Mouse (Mus musculus) embryonic facial prominence, embryonic 11.5 days (tissue): ENCODE measurements at regions not wholly inside any gene's neighbourhood (a gene's known extent, or its start where the extent isn't known, plus 50 kb on each side); places are given as distances from the start of the nearest gene placed in this dataset.

Experiments used
- ATAC-seq: fragments of 200-750 bp; cut with Nextera tagmentation; replicated peaks from 2 replicates; pipeline ENCODE4 v1.8.0; 2017; ENCODE audit warnings: low read depth; ENCODE audit not compliant: insufficient number of reproducible peaks, low FRiP score, low TSS enrichment
- DNase-seq: peaks from one replicate; pipeline ENCODE4 v3.0.0-alpha.2; 2015; ENCODE audit warnings: low spot score
- H3K27ac ChIP-seq: fragments of 300-500 bp; sonication (generic); replicated peaks from 2 replicates; pipeline ENCODE4 v1.5.1; 2014; ENCODE audit warnings: mild to moderate bottlenecking, low read depth, low read length, control low read depth
- H3K27me3 ChIP-seq: fragments of 300-500 bp; sonication (generic); 2 replicates; pipeline ENCODE4 v1.6.1; 2014; ENCODE audit warnings: mild to moderate bottlenecking, low read length, moderate library complexity, mixed read lengths; ENCODE audit not compliant: control insufficient read depth, insufficient read depth
- H3K36me3 ChIP-seq: fragments of 300-500 bp; sonication (generic); replicated peaks from 2 replicates; pipeline ENCODE4 v1.6.1; 2014; ENCODE audit warnings: low read depth, mild to moderate bottlenecking, low read length, moderate library complexity, mixed read lengths; ENCODE audit not compliant: control insufficient read depth, insufficient read depth
- H3K4me1 ChIP-seq: fragments of 300-500 bp; sonication (generic); 2 replicates; pipeline ENCODE4 v1.6.1; 2014; ENCODE audit warnings: low read length, mixed read lengths; ENCODE audit not compliant: control insufficient read depth, insufficient read depth
- H3K4me2 ChIP-seq: fragments of 300-500 bp; sonication (generic); 2 replicates; pipeline ENCODE4 v1.6.1; 2014; ENCODE audit warnings: low read depth, mild to moderate bottlenecking, control low read depth, low read length, moderate library complexity
- H3K4me3 ChIP-seq: fragments of 300-500 bp; sonication (generic); 2 replicates; pipeline ENCODE4 v1.5.1; 2014; ENCODE audit warnings: low read depth, low read length, control low read depth
- H3K9ac ChIP-seq: fragments of 300-500 bp; sonication (generic); replicated peaks from 2 replicates; pipeline ENCODE4 v1.6.1; 2014; ENCODE audit warnings: mild to moderate bottlenecking, control low read depth, low read length
- H3K9me3 ChIP-seq: fragments of 300-500 bp; sonication (generic); replicated peaks from 2 replicates; pipeline ENCODE4 v1.6.1; 2016; ENCODE audit warnings: mild to moderate bottlenecking, low read length, inconsistent platforms, mixed read lengths; ENCODE audit not compliant: control insufficient read depth
- WGBS: fragments of 180-500 bp; shearing (Covaris S2); extraction: QIAGEN DNeasy Blood & Tissue Kit; methylation state at CpG from one replicate; pipeline ENCODE4 v1.1.7; 2014; 5-methylcytosine and 5-hydroxymethylcytosine counted together

- WGBS: 87% methylated on average over 10 of the region's 10 CpGs
- Histone ChIP-seq H3K9ac (no peak overlapping the region), H3K4me2 (no peak overlapping the region), H3K9me3 (no peaks in the 10 kb centered on the region), H3K4me3 (no peak overlapping the region), H3K4me1 (no peaks in the 10 kb centered on the region), H3K27ac (no peak overlapping the region), H3K36me3 (no peaks in the 10 kb centered on the region), H3K27me3 (no peaks in the 10 kb centered on the region)
- ATAC-seq: no peak
- DNase-seq: no peak
These were observed 70.1 kb upstream of the Alg10b start for GRCm38 (mm10) chr15:90153821-90154560.
